Mouse (Mus musculus): Measurements from ENCODE around the gene Pigw.
"Not testable (repeated sequence)": the region's sequence is repeated elsewhere in the genome, so short reads cannot be mapped to it uniquely, and the experiment has no call there.

The Pigw gene

DNA sequence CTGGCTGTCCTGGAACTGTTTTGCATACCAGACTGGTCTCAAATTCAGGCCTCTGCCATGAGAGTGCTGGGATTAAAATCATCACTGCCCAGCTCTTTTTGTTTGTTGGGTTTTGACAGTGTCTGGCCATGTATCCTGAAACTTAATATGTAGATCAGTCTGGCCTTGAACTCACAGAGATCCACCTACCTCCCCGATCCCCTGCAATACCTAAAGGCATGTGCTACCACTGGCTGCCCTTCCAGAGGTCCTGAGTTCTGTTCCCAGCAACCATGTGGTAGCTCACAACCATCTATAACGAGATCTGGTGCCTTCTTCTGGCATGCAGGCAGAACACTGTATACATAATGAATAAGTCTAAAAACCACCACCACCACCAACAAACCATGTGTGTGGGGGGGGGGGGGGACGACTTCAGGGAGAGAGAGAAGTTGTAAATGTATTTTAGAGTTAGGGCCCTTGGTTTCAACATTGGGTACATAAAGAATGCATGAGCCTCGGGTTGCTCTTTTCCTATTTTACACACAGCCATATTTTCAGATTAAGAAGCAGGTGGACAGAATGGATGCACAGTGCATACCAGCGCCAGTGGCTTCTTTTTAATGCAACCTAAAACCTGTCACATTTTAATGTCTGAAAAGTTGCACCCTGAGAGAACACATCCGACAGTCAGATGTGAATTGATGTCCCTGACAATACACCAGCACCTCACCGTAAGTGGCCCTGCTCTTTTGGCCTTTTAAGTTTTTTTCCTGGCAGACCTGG is 896 bp downstream of the Pigw start:
- peak; percentile 25 for DNase-seq (ENCODE audit: low read depth)

DNA sequence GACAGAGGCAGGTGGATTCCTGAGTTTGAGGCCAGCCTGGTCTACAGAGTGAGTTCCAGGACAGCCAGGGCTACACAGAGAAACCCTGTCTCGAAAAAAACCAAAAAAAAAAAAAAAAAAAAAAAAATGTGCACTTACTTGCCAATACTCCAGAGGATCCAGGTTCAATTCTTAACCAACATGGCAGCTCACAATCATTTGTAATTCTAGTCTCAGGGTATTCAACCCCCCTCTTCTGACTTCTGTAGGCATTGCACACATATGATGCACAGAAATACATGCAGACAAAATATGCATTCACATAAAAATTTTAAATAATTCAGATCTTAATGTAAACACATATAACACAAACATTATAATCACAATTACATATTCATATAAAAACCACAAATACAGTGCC is 4.1 kb downstream of the Pigw start:
- not testable (repeated sequence) for DNase-seq (ENCODE audit: low read depth)

DNA sequence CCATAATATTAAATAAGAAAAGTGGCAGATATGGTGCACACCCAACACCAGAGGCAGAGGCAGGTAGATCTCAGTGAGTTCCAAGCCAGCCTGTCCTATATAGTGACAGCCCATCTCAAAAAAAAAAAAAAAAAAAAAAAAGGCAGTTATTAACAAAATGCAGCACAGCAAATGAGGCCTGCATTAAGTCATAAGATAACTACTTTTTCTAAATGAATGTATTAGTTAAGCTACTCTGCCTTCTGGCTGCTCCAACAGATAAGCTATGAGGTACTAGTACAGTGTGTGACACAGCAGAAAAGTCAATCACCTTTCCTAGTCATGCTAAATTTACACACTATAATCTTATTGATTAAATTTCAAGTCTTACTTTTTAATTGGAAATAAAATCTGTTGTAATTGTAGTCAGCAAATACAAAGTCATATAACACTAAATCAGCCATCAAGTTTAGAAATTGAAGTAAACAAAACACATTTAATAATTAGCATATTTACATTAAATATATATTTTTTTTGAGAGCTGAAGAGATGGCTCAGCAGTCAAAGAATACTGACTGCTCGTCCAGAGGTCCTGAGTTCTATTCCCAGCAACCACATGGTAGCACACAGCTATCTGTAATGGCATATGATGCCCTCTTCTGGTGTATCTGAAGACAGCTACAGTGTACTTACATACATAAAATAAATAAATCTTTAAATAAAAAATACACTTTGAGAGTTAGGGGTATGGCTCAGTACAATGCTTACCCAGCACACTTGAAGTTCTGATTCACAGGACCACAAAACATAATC is 6.8 kb downstream of the Pigw start:
- DNase-seq (ENCODE audit: low read depth) = no peak

DNA sequence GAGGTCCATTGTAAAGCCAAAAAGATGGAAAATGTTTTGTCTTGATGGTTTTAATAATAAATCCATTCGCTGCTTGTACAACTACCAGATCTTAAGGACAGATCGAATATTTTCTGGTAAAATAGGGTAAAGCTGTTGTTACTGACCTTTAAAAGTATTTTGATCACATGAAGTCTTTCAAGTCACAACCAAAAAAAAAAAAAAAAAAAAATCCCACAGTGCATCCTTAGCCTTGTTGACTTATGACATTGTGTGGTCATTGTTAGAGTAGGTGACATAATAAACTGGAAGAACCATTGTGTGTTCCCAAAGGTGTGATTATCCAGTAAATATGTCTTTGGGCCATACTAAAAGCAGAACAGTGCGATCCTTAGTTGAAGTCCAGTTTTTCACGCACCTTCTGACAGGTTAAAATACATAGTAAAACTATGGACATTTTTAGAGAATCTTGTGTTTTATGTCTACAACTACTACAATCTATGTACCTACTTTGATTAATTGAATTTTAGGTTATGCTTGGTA is 8.5 kb downstream of the Pigw start:
- no peak for DNase-seq (ENCODE audit: low read depth)

DNA sequence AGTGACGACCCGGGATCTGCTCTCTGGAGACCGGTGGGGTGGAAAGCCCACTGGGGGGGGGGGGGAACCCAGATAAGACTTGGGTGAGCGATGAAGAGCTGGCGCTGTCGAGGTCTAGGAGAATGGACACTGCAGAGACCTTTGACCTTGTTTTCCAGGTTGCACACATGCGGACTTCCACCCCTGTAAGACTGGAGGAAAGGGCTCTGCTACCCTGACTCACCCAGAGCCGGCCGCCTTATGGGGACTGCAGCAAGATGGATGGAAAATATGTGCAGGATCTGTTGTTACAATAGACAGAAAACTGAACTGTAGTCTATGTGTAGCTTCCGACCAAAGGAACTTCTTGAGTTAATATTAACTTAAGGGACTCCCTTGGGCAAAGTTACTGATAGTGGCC is 9.0 kb downstream of the Pigw start:
- DNase-seq (ENCODE audit: low read depth) = no peak

DNA sequence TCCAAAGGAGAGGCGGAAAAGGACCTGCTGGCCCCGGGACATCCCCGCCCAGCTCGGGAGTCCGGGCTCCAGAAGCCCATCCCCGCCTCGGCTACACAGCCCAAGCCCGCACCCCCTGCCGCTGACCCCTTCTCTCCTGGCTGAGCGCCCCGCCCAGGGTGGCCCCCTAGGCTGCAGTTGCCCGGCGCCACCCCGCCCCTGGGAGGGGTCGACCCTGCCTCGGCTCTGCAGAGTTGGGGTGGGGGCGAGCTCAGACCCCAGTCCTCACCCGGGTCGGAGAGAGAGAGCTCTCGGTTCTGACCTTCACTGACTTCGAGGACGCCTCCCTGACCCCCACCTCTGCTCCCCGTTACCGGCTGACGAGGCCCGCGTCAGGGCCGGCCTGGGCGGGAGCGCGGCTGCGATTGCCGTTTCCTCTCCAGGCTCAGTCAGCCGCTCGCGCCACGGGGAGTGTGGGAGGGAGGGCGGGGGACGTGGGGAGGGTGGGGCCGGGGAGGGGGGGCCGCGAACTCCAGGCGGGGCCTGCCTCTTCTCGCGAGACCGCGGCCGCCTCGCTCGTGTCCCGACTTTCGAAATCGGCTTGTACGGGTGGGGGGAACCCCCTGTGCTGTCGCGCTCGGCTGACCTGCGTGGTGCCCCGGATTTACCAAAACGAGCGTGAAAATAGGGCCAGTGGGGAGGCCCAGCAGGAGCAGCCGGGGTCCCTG is 9.6 kb downstream of the Pigw start, which contains the start of gene Ggnbp2:
Gene Ggnbp2, minus strand, starts transcription at position 481 of the 707 bp plus-strand sequence.
- DNase-seq (ENCODE audit: low read depth) = peak; percentile 95

DNA sequence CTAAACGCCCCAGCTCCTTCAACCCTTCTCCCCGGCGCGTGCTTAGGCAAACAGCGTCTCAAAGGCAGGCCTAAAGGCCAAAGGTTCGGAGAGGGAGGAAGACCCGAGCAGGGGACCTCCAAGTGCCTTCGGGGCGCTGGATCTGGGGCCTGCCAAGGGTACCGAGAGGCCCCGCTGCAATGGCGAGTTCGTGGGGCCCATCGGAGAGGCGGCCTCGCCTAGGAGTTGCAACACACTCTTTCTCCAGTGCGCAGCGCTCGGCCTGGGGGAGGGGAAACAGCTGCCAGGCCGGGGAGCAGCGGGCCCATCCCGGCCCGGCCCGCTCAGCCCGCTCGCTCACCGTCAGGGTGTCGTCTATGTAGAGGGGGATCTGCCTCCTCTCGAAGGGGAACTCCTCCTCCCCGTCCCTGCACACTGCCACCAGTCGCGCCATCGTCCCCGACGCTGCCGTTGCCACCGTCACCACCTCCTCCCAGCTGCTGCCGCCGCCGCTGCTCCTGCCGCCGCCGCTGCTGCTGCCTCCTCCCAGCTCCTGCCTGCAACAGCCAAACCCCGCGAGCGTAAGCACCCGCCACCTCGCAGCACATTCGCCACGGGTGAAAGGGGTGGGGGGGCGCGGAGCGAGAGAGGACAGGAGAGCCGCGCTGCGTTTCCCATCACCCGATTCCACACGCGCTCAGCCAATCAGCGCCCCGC is 10.4 kb downstream of the Pigw start:
- peak; percentile 96 for DNase-seq (ENCODE audit: low read depth)

DNA sequence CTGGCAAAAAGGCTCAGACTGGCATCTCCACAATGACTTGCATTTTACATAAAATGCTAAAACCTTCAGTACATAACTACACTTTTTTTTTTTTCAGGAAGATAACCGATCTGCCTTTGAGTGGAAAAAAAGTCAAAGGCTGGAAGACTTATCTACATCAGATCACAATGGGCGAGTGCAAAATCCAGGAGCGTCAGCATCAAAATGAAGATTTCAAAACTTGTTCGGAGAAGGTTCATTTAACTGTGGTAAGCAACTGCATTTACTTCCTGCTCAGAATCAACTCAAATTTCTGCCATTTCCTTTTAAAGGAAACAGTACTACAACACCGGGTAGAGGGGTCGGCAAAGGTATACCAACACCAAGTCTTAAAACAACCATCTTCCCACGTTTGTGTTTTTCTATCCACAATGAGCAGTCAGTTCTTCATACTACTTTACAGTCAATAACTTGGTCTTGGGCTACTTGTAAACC is 11.3 kb downstream of the Pigw start:
- DNase-seq (ENCODE audit: low read depth) = peak; percentile 58

DNA sequence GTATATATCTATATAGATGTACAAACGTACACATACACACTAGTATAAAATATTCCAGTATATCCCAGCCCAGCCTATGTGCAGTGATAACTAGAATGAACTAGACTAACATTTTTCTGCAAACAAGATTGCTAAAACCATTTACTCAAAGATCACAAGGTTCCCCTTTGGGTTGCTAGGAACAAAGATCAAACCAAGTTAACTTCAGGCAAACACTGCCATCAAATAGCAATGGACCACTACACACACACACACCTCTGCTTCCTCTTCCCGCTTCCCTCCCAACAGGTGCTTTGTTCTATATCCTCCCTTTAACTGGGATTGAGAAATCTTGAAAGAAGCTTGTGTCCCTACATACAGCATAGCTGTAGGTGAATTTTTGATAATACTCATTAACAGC is 12.5 kb downstream of the Pigw start:
- no peak for DNase-seq (ENCODE audit: low read depth)

DNA sequence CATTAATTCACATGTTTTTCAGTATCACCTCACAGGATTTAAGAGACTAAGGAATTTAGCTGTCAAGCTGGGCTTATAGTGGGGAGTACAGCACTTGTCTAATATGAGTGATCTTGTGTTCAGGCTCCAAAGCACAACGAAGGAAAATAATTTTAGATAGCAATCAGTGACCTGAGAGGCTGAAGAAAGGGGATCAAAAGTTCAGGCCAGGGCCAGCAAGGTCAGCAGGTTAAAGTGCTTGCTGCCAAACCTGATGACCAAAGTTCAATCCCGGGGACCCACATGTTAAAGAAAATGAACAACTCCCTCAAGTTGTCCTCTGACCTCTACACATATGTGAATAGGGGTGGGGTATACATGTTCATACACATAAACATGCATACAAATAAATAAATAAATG is 14.8 kb downstream of the Pigw start:
- DNase-seq (ENCODE audit: low read depth) = no peak

DNA sequence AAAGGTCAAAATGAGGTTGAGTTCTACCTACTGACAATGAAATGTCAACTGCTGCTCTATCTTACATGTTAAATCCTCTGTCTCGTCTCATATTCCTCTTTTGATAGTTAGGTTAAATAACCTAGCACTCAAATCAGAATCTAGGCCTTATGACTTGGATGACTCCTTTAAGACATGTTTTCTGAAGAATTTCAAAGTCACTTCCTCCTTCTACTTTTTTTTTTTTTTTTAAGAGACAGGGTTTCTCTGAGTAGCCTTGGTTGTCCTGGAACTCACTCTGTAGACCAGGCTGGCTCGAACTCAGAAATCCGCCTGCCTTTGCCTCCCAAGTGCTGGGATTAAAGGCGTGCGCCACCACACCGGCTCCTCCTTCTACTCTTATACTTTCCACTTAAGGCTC is 24.8 kb downstream of the Pigw start:
- DNase-seq (ENCODE audit: low read depth) = no peak

DNA sequence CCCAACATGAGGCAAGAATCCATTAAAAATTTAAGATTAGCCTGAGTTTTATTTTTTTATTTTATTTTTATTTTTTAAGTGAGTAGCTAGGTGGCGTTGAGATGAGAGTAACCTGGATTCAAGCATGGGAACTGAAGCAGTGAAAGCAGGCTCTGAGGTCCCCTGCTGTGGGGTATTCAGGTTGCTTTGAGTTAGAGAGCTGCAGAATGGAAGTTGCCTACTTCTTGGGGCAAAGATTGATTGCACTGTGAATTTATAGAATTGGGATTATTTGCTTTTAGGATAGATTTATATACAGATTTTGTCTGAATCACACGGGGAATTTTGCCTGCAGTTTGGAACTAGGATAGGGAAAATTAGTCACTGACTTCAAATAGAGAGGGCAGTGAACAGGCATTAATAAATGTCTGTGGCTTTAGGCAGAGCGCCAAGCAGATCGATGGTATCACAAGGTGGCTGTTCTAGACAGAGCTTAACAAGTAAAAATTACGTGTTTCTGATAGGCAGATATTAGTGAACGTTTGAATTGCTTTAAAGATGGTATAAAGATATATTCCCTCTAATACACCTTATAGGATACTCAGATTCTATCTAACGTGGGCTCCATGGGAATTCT is 32.5 kb downstream of the Pigw start:
- DNase-seq (ENCODE audit: low read depth) = no peak

DNA sequence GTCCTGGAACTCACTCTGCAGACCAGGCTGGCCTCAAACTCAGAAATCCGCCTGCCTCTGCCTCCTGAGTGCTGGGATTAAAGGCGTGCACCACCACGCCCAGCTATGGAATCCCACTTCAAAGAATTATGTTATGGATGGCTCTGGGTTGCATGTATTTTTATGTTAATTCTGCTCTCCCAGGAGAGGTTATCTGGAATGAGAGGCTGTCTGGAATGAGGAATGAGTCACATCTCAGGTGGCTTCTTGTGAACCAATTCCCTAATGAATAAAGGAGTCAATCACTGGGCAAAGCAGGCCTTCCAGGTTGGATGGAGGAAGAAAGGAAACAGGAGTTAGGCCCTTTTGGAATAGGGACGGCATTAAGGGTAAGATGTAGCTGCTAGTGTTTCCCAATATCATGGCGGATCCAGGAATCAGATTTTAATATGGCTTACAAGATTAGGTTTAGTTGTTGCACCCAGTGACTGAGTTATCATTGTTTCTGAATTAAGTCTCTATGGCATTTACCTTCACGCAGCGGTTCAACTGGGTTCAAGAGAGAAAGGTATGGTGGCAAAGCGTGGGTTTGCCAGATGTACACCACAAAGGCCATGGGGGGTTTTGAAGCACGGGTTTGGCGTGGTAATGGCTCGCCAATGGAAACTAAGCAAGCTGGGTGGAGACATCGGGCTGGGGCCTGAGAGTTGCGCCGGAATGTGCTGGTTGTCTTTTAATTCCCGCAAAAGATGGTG is 33.2 kb downstream of the Pigw start:
- no peak for DNase-seq (ENCODE audit: low read depth)

DNA sequence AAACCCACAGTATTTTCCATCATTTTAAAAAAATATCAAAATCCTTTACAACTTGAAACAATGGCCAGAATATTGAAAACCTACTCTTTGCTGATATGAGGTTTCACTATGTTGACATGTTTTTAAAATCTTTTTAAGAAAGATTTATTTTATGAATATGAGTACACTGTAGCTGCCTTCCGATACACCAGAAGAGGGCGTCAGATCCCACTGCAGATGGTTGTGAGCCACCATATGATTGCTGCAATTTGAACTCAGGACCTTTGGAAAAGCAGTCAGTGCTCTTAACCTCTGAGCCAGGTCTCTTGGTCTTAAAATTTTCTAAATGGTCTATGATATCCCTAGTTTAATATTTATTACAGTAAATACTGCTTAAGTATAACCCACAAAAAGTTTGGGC is 40.8 kb downstream of the Pigw start:
- peak; percentile 37 for DNase-seq (ENCODE audit: low read depth)

DNA sequence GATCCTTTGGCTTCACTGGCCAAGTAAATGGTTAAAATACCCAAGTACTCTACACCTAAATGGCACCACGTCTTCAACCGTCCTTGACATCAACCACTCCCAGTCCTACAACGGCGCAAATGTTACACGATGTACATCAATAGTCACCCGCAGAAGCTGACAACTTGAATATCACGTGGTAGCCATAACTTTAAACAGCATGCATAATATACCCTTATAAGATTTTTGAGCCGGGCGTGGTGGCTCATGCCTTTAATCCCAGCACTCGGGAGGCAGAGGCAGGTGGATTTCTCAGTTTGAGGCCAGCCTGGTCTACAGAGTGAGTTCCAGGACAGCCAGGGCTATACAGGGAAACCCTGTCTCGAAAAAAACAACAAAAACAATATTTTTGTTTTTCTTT is 50.6 kb downstream of the Pigw start:
- DNase-seq (ENCODE audit: low read depth) = not testable (repeated sequence)

DNA sequence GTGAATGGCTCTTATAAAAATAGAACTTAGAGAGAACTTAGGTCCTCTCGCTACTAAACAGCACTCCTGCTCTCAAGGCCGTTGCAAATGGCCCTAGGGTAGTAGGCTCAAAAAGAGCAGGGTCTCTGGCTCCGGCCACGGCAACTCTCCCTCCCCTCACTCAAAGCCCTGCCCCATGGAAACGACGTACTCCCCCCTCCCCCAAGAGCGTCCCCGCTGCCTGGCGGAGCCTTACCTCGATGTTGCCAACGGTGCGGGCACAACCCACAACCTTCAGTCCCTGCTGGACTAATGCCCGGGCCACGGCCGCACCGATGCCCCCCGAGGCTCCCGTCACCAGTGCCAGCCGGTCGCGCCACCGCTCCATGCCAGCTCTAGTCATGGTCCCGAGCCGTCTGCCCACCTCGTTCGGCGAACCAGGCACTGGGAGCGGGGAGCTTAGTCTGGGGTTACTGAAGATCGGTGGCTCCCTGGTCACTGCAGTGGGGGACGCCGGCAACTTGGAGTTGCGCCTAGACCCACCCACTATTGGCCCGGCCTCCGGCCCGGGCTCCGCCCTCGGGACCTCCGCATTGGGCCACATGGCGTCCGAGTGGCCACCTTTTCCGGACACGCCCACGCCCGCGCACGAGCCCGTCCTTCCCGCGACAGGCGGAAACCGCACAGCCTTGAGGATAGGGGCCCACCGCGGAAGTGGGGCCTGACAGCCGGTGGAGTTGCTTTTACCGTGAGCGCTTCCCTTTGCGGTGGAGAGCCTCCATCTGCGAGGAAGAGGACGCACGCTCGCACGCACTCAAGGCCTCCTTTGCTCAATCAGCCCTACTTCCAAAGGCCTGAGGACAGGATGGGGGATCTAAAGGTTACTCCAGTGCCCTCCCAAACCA is 51.3 kb downstream of the Pigw start, which contains the start of gene Dhrs11:
Gene Dhrs11, minus strand, starts transcription at position 479 of the 884 bp plus-strand sequence.
- peak; percentile 77 for DNase-seq (ENCODE audit: low read depth)

DNA sequence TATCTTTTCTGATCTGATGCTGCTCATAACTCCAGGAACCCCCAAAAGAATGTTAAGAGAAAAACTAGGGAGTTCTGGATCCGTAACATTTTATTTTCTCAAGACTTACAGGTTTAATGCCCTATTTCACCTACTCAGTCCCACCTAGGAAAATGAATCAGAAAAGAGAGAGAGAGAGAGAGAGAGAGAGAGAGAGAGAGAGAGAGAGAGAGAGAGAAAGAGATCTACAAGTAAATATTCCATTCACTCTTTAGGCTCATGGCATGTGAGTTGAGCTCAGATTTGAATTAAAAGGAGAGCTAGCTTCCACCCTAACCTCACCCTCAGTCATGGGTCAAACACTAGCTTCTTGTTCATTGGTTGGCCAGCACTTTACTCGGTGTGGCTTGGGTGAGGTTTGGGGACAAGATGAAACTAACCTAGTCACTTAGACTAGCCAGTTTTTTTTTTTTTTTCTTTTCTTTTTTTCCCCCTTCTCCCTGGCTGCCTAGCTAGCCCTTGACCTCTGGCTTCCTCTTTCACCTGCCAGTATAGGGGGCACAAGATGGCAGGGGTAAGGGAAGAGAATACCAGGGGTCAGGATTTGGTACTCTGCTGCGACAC is 52.1 kb downstream of the Pigw start:
- DNase-seq (ENCODE audit: low read depth) = peak; percentile 41

DNA sequence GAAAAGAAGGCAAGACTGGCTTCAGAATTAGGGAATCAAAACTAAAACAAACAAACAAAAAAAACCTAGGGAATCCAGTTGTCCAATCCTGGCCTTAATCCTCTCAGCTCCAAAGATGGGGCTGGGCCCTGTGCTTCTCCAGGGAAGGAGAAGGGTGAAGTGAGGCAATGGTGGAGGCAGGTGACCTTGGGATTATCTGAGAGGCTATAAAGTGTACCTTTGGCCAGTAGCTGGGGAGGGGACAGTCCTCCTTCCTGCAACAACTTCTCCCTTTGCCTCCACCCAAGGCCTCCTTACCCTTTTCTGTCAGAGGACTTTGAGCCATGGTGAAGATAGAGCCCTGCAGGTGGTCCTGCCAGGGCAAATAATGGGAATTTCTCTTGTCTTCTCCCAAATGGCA is 52.6 kb downstream of the Pigw start:
- no peak for DNase-seq (ENCODE audit: low read depth)

Measured in naive thymus-derived CD4-positive, alpha-beta T cell, adult 2 months (primary cell).